27 mouse cellular contexts compared by ENCODE assay signal in the genomic region with DNA sequence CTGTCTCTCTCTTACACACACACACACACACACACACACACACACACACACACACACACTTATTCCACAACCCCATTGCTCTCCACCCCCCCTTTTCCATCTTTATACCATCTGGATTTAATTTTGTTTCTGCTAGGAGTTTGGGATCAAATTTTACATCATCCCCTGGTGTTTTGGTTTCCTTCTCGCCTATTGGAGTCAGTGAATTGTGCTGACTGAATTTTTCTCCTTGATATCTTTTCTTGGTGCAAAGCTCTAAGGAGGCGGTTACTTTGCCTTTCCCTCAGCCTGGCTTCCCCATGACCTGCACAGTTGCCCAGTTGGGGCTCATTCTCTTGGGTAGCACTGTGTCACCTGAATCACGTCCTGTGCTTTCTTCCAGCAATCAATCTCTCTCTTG. TPM values are rescaled to one million over a fixed set of nuclear protein-coding genes. Genes with fewer than 3 reads are reported as not detected.
DNase-seq lines count a peak whose midpoint lies in the region; ATAC-seq and TF ChIP-seq lines count a peak whose summit lies in the region.
"Had no signal": no experiment of that assay in that cellular context is flagged by ENCODE, and none has a peak within 500 bp of the region (broad histone marks: within the 10 kb centered on the region; RNA-seq: fewer than 3 reads in every experiment).

No protein-coding gene starts in this region.

- 37% methylated on average over 3 of the region's 3 CpGs for WGBS in embryonic facial prominence, embryonic 15.5 days
- 23% methylated on average over 3 of the region's 3 CpGs for WGBS in limb, embryonic 15.5 days

- no peaks in the 10 kb centered on the region for H3K4me1 ChIP-seq in embryonic facial prominence, embryonic 15.5 days
- H3K4me1 ChIP-seq in limb, embryonic 15.5 days, result 0 out of 2 replicates have a peak, but pooled peaks cover 3% of the 10 kb centered on the region
- H3K4me1 ChIP-seq: heart, embryonic 13.5 days; hindbrain, embryonic 13.5 days; kidney, embryonic 15.5 days; megakaryocyte, embryonic 14.5 days; neural tube, embryonic 12.5 days had no signal

- no peak for ATAC-seq in embryonic facial prominence, embryonic 15.5 days (ENCODE audit: insufficient number of reproducible peaks, low FRiP score, low TSS enrichment, low read depth)
- no peak for ATAC-seq in limb, embryonic 15.5 days (ENCODE audit: insufficient number of reproducible peaks, low FRiP score, low TSS enrichment, low read depth)

- peak overlapping the region; percentile 5 for H3K27ac ChIP-seq in embryonic facial prominence, embryonic 15.5 days (replicated peaks)
- H3K27ac ChIP-seq in limb, embryonic 15.5 days, result peak overlapping the region; percentile 44
- no peak overlapping the region for H3K27ac ChIP-seq in layer of hippocampus, adult 2 months
- H3K27ac ChIP-seq: heart, adult 2 months; heart, embryonic 13.5 days; hindbrain, embryonic 13.5 days; kidney, embryonic 15.5 days; left cerebral cortex, adult 2 months; liver, embryonic 14.5 days; neural tube, embryonic 12.5 days had no signal

- no peaks in the 10 kb centered on the region for H3K27me3 ChIP-seq in embryonic facial prominence, embryonic 15.5 days
- H3K27me3 ChIP-seq in limb, embryonic 15.5 days, result no peaks in the 10 kb centered on the region
- H3K27me3 ChIP-seq: heart, embryonic 13.5 days; hindbrain, embryonic 13.5 days; kidney, embryonic 15.5 days; megakaryocyte, embryonic 14.5 days; neural tube, embryonic 12.5 days had no signal

- H3K9ac ChIP-seq in embryonic facial prominence, embryonic 15.5 days, result no peak overlapping the region
- H3K9ac ChIP-seq in limb, embryonic 15.5 days, result no peak overlapping the region
- H3K9ac ChIP-seq: heart, embryonic 13.5 days; hindbrain, embryonic 13.5 days; kidney, embryonic 15.5 days; liver, embryonic 14.5 days; lung, embryonic 14.5 days; neural tube, embryonic 12.5 days had no signal

- H3K4me3 ChIP-seq in embryonic facial prominence, embryonic 15.5 days (replicated peaks), result no peak overlapping the region
- no peak overlapping the region for H3K4me3 ChIP-seq in limb, embryonic 15.5 days
- no peak overlapping the region for H3K4me3 ChIP-seq in layer of hippocampus, adult 2 months
- H3K4me3 ChIP-seq: heart, adult 2 months; heart, embryonic 13.5 days; hindbrain, embryonic 13.5 days; kidney, embryonic 15.5 days; left cerebral cortex, adult 2 months; megakaryocyte, embryonic 14.5 days; neural tube, embryonic 12.5 days had no signal

- no peaks in the 10 kb centered on the region for H3K9me3 ChIP-seq in embryonic facial prominence, embryonic 15.5 days (replicated peaks)
- H3K9me3 ChIP-seq in limb, embryonic 15.5 days, result no peaks in the 10 kb centered on the region
- H3K9me3 ChIP-seq: heart, embryonic 13.5 days; hindbrain, embryonic 13.5 days; kidney, embryonic 15.5 days; megakaryocyte, embryonic 14.5 days; neural tube, embryonic 12.5 days had no signal

- DNase-seq in 3T3-L1 (ENCODE audit: low read depth, low spot score) (peak; percentile 26), adipocyte (ENCODE audit: low spot score) (peak; percentile 25)
- DNase-seq in frontal cortex, postnatal 36 days (ENCODE audit: low spot score in 2 of 2), result no peak
- no peak for DNase-seq in frontal cortex, adult 2 months (ENCODE audit: extremely low spot score in 1 of 2, low spot score in 1 of 2)
- no peak for DNase-seq in layer of hippocampus, adult 2 months (ENCODE audit: low spot score in 2 of 2)
- DNase-seq: adrenal gland, postnatal 36 days; cerebellum, adult 9-11 months; gastrocnemius, postnatal 25 days; heart, adult 2 months; heart, postnatal 14 days; kidney, adult 11 months; kidney, postnatal 36 days; lung, embryonic 14.5 days; midbrain, embryonic 14.5 days; right cerebral cortex, postnatal 14 days; spleen, adult 18-20 months; thymus, postnatal 14 days had no signal

- no peak overlapping the region for H3K4me2 ChIP-seq in embryonic facial prominence, embryonic 15.5 days (replicated peaks)
- H3K4me2 ChIP-seq in limb, embryonic 15.5 days, result no peak overlapping the region
- H3K4me2 ChIP-seq: heart, embryonic 13.5 days; hindbrain, embryonic 13.5 days; kidney, embryonic 15.5 days; lung, embryonic 14.5 days; neural tube, embryonic 12.5 days had no signal

- no peaks in the 10 kb centered on the region for H3K36me3 ChIP-seq in embryonic facial prominence, embryonic 15.5 days
- H3K36me3 ChIP-seq in limb, embryonic 15.5 days, result no peaks in the 10 kb centered on the region
- H3K36me3 ChIP-seq: heart, embryonic 13.5 days; hindbrain, embryonic 13.5 days; kidney, embryonic 15.5 days; neural tube, embryonic 12.5 days had no signal

- no peak for TF ChIP-seq CTCF in layer of hippocampus, adult 2 months (conservative IDR thresholded peaks at IDR 0.05)

RNA-seq across cellular contexts. Expression of gene Prss12, which starts 30.1 kb away (rescaled TPM):
- 36.8 and 36.9 TPM in 2 replicates for polyA plus RNA-seq in embryonic facial prominence, embryonic 15.5 days (2015; fragmentation: Nextera tagmentation; extraction: Ambion mirVana)
- 22.3 and 27.9 TPM in 2 replicates for polyA plus RNA-seq in limb, embryonic 15.5 days (2015; fragmentation: Nextera tagmentation; extraction: Ambion mirVana)
- 16.2 and 24.6 TPM in 2 replicates for polyA plus RNA-seq in frontal cortex, adult 2 months (2012; rRNA removed)
- total RNA-seq in layer of hippocampus, adult 2 months (2021), result 10 to 100 TPM; 11.6 to 11.8 TPM
- total RNA-seq: common myeloid progenitor, adult 5-6 weeks had no signal

Comparison
In these comparisons a context has a peak if more than half of its experiments do, and no peak if none do; other contexts are left out.
1. DNase-seq: peak in 3T3-L1 (single experiment) and adipocyte (single experiment); none in frontal cortex, postnatal 36 days (0 of 2), frontal cortex, adult 2 months (0 of 2) and layer of hippocampus, adult 2 months (0 of 2).